Mouse (Mus musculus) liver, adult (tissue): Measurements from ENCODE around the gene Os9.

Experiments
- GATA4 ChIP-seq: IDR thresholded peaks from 2 replicates; pipeline ENCODE4 v1.6.1; 2014; ENCODE audit warnings: mild to moderate bottlenecking, low read length; ENCODE audit not compliant: insufficient replicate concordance

The Os9 gene

DNA sequence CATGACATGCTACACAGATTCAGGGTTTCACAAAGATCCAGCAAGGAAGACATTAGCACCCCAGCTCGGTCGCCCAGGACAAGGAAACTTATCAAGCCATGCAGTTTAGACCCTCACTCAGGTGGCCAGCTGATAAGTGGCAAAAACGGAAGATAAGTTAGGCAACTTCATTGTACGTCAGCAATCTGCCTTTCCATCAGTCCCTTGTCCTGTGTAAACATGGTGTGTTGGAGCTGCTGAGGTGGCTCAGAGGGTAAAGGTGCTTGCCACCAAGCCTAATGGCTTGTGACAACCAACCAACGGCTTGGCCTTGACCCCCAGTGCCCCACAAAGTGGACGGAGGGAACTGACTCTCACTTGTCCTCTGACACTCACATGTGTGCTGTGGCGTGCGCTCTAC is 20.5 kb downstream of the Os9 start:
- TF ChIP-seq GATA4 = no peak

DNA sequence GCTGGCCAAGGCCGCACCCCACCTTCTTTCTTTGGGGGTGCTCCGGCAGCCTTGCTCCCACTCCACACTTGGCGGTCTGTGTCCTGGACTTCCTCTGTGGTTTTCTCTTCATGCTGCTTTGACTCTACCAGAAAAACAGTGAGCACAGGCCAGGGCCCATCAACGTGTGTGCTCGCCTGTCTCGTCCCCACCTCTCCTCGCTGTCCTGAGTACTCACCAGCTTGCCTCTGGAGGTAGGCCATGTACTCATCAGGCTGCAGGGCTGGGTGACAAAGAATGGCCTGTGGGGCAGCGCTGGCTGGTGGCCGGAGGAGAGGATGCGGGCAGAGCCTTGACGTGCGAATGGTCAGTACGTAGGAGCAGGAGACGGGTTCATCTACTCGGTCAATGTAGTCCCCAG is 21.1 kb downstream of the Os9 start:
- no peak for TF ChIP-seq GATA4

DNA sequence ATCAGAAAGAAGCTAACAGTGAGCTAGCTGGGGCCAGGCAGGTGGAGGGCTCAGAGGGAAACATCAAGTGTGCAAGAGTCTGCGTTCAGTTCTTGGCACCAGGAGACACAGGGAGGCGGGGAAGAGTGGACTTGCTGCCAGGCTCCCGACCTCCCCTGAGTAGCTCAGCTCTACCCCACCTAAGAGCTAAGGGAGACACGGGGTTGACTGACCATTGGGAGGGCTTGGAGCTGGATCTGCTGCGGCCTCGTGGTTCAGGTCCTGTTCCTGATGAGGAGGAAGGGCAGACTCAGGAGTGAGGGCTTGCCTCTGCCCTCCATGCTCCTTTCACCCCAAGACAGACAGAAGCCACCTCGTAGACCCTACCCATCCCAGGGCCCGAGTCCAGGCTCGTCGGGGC is 21.7 kb downstream of the Os9 start:
- TF ChIP-seq GATA4 = no peak

DNA sequence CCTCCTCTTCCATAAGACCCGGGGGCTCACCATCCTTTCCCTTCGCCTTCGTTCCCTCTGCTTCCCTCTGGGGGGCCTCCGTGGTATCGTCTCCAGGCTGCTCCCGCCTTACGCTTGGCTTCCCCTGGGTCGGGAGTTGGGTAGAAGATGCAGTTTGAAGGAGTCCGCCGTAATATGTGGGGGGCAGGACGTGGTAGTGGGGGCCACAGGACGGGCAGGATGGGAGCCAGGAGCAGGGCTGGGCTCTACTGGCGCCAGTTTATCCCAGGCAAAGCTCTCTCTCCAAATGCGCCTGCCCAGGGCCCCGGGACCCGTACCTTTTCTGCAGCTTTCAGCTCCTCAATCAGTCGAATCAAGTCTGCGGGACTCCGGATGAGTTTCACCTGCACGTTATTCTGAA is 22.4 kb downstream of the Os9 start:
- no peak for TF ChIP-seq GATA4

DNA sequence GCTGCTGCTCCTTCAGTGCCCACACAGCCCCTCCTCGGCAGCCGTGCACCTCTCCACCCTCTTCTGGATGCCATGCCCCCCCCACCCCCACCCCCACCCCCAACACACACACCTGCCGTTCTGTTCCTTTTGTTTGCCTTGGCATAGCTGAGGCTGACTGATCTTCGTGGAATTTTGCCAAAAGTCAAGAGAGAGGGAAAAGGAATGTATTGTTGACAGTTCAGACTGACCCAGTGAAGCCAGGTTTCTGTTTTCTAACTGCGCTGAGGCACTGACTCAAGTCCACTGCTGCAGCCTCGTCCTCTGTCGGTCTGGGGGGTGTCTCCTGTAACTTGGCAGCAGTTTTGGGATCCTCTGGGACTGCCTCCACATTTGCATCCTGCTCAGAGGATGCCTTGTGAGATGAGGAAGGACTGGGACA is 26.5 kb downstream of the Os9 start:
- no peak for TF ChIP-seq GATA4

DNA sequence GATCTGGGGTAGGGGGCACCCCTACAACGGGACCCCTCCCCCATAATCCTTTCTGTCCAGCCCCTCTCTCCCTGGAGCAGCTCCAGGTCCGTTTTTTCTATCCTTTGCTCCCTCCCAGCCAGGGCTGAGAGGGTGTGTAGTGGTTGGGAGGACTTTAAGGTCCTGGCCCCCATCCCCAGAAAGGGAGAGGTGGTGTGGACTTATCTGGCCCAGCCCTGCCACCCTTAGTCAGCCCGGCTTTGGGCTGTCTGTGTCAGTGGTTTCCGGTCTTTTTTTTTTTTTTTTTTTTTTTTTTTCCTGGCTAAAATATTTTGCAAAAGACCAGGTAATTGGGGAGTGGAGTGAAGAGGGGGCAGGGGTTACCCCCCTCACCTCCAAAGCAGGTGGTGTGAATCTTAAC is 28.2 kb downstream of the Os9 start:
- no peak for TF ChIP-seq GATA4

DNA sequence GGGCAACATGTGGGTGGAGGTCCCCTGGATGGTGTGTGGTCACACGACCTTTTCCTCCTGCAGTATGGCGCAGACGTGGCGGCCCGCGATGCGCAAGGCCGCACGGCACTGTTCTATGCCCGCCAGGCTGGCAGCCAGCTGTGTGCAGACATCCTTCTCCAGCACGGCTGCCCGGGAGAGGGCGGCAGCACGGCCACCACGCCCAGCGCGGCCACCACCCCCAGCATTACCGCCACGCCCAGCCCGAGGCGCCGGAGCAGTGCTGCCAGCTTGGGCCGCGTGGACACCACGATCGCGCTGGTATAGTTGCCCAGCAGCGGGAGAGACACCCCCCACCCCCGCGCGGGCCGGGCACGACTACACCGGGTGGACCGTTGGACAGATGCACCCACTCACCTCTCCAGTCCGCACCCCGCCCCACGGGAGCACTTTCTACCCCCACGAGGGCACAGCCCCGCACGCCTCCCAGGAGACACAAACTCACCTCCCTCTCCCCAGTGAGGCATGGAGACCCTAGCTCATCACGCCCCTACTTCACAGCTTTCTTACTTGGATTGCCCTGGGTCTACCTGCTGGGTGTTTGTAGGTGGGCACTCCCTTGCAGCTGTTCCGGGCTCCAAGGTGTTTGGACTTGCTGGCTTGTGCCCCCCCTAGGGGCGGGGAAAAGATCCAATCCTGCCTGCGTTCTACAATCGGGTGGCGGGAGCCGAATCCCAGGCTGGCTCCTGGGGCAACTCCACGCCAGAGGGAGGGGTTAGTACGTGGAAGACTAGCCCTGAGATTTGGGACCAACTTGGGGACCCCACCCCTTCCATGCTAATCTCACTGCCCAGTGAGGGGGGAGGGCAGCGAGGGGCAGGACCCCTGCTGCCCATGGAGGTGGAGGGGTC is 29.2 kb downstream of the Os9 start:
- TF ChIP-seq GATA4 = no peak

DNA sequence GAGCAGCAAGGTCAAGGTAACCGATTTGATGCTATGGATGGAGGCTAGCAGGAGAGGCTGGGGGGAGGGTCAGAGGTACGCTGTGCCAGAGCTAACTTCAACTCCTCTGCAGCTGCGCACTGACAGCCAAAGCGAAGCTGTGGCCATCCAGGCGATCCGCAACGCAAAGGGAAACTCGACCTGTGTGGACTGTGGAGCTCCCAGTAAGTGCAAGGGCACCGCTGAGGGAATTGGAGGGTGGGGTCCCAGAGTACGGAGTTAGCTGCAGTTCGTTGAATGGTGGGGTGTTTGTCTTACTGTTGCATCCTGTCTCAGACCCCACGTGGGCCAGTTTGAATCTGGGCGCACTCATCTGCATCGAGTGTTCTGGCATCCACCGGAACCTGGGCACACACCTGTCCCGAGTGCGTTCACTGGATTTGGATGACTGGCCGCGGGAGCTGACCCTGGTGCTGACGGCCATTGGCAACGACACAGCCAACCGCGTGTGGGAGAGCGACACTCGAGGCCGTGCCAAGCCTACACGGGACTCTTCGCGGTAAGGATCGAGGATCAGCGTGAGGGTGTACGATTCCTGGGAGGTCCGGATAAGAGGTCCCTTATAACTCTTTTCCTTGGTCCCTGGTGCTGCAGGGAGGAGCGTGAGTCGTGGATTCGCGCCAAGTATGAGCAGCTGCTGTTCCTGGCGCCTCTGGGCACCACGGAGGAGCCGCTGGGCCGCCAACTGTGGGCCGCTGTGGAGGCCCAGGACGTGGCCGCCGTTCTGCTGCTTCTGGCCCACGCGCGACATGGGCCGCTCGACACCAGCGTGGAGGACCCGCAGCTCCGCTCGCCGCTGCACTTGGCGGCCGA is 30.1 kb downstream of the Os9 start:
- no peak for TF ChIP-seq GATA4

DNA sequence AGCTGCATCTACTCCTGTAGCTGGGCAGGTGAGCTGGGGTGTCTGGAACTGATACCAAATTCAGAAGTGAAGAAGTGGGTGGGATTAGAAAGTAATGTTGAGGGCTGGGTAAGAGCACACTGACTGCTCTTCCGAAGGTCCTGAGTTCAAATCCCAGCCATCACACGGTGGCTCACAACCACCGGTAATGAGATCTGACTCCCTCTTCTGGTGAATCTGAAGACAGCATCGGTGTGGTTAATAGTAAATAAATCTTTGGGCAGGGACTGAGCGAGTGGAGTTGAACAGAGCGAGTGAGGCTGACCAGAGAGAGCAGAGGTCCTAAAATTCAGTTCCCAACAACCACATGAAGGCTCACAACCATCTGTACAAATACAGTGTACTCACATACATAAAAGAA is 35.3 kb downstream of the Os9 start:
- no peak for TF ChIP-seq GATA4

DNA sequence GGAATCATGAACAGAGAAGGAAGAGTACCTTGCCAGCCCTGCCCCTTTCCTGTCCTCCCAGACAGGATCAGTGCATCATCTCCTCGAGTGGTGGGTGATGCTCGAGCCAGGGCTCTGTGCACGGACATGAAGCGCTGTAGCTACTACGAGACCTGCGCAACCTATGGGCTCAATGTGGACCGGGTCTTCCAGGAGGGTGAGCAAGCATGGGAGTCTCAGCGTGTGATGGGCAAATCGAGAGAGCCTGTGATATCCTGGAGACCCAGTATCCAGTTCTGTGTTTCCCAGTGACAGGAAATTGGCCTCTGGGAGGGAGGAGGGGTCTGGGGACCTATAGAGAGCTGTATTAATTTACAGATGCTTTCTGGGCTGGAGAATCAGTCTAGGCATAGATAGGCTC is 35.9 kb downstream of the Os9 start:
- no peak for TF ChIP-seq GATA4

DNA sequence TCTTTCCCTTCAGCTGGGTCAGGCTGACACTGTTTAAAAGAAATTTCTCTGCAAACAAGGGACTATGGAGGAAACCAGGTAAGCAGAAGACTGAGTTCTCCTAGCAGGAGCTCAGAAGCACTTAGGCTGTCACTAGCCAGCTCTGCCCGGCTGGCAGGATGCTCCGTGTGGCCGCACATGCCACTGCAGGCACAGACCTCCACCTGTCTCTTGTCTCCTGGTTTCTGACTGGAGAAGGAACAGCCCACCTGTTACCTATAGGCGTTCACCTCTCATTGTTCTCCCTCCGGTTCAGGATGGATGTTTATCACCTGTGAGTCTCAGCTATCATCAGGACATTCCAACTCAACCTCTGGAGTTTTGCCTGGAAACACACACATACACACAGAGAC is 37.0 kb downstream of the Os9 start:
- no peak for TF ChIP-seq GATA4

DNA sequence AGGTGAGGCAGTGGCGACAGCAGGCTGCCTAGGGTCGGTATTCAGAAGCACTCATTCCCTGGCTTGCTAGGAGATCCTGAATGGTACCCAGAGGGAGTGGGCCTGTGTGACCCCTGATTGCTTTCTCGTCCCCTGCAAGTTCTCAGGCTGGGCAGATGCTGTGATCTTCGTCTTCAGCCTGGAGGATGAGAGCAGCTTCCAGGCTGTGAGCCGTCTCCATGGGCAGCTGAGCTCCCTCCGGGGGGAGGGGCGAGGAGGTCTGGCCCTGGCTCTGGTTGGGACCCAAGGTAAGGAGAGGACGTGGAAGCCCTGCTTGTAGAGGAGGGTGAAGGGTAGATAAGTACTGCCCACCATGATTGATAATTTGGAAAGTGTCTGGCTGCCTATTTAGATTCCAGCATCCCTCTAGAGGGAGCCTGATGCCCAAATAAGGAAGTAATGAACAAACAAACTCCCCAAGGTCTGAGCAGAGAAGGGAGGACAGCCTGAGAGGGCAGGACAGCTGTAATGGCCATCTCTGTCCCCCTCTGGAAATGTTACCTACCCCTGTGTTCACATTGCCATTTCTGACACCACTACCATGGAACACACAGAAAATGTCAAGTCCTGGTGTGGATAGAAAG is 37.5 kb downstream of the Os9 start:
- no peak for TF ChIP-seq GATA4

DNA sequence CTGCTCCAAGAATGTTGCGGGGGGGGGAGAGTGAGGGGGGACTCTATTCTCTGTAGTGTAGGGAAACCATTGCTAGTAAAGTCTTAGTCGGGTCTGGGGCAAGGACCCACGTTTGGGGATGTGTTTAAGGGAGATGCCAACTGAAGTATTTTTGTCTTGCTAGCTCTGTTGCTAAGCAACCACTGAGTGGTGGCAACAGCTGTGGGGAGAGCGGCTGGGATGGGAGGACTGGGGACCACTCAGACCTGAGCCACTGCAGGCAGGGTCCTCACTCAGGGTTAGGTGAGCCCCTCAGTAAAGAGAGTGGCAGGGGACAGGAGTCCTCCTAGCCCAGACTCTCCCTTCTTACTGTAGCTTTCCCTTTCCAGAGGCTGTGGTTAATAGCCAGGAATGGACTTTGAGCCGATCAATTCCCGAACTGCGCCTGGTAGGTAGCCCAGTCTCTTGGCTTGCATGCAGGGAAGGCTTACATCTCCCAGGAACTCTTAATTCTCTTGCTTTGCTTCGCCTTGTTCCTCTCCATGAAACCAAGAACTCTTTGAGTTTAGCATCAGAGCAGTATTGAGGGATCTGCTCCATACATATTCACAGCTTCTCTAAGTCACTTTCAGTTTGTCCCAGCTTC is 38.8 kb downstream of the Os9 start:
- no peak for TF ChIP-seq GATA4

DNA sequence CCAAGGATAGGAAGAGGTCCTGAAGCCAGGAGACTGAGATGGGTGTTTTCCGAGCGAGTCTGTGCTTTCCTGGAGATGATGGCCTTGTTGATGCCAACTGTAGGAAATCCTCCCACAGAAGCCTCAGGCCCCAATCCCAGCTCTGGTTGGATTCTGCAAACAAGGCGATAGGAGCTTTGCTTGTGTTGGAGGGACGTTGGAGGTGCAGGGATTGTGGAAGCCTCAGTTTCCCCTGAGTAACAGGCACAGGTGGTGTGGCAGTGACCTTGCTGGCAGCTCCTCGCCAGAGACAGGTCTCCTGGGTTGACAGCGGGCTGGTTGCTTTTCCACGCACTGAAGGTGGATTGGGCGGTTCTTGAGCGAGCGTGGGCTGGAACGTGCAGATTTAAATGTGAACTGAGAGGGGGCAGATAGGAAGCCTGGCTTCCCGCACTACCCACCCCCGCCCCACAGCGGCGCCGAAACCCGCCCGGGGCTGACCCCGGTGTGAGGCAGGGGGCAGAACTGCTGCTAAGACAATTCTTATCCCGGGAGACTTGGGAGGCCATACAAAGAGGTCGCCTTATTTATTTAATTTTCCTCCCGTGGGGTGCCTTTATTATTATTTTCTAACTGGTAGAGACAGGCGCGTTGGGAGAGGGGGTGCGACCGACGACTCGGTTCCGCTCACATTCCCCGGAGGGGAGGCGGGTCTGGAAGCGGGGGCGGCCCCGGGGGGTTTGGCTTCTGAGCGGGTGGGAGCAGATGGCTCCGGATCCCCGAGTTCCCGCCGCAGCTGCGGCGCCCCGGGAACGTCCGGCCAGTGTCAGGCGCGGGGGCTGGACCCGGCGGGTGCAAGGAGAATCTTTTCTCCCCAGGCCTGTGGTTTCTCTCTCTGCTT is 39.8 kb downstream of the Os9 start:
- no peak for TF ChIP-seq GATA4

DNA sequence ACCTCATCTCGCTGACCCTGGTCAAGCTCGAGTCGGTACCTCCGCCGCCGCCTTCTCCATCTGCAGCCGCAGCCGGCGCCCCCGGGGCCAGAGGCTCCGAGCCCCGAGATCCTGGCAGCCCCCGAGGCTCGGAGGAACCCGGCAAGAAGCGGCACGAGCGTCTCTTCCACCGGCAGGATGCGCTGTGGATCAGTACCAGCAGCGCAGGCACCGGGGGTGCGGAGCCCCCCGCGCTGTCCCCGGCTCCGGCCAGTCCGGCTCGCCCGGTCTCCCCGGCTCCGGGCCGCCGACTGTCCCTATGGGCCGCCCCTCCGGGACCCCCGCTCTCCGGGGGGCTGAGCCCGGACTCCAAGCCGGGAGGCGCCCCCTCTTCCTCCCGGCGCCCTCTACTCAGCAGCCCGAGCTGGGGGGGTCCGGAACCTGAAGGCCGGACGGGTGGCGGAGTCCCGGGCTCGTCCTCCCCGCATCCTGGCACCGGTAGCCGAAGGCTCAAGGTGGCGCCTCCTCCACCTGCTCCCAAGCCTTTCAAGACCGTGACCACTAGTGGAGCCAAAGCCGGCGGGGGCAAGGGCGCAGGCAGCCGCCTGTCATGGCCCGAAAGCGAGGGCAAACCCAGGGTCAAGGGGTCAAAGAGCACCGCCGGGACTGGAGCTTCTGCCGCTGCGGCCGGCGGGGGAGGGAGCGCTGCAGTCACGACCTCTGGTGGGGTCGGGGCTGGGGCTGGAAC is 41.1 kb downstream of the Os9 start:
- no peak for TF ChIP-seq GATA4
